Mouse (Mus musculus): ENCODE measurements around the gene Rpp25. TPM values are rescaled to one million over a fixed set of nuclear protein-coding genes. Genes with fewer than 3 reads are reported as not detected.

Gene Rpp25
- polyA plus RNA-seq, 1 experiment from 2014 or later = 0.55 TPM

- no peak for DNase-seq (ENCODE audit: low spot score)
- H3K36me3 ChIP-seq = peaks cover 54% of the 10 kb centered on the region
- no peaks in the 10 kb centered on the region for H3K27me3 ChIP-seq (ENCODE audit: low read depth, poor library complexity, severe bottlenecking)
- no peak overlapping the region for H3K27ac ChIP-seq
- H3K9me3 ChIP-seq (replicated peaks) = no peaks in the 10 kb centered on the region
- WGBS = 91% methylated on average over 11 of the region's 11 CpGs
- H3K4me3 ChIP-seq = no peak overlapping the region
- peaks cover 12% of the 10 kb centered on the region for H3K4me1 ChIP-seq
These were observed 46.5 kb downstream of the Rpp25 start for GRCm38 (mm10) chr9:57550126-57550862.

GRCm38 (mm10) chr9:57552139-57552887 is 48.5 kb downstream of the Rpp25 start, which contains the start of gene Mpi:
Mpi (minus strand) TSS chr9:57552763.
- H3K27ac ChIP-seq = peak within 1 kb of the TSS; percentile 73
- peak within 1 kb of the TSS; percentile 61 for H3K4me3 ChIP-seq
- peaks cover 12% of the 10 kb centered on the region for H3K4me1 ChIP-seq
- WGBS = under 1% methylated on average over 28 of the region's 28 CpGs
- no peaks in the 10 kb centered on the region for H3K9me3 ChIP-seq (replicated peaks)
- peaks cover 34% of the 10 kb centered on the region for H3K36me3 ChIP-seq
- H3K27me3 ChIP-seq (ENCODE audit: low read depth, poor library complexity, severe bottlenecking) = no peaks in the 10 kb centered on the region
- peak; percentile 74 for DNase-seq (ENCODE audit: low spot score)

- DNase-seq (ENCODE audit: low spot score) = no peak
- WGBS = 75% methylated on average over 11 of the region's 11 CpGs
- peaks cover 26% of the 10 kb centered on the region for H3K36me3 ChIP-seq
- no peaks in the 10 kb centered on the region for H3K27me3 ChIP-seq (ENCODE audit: low read depth, poor library complexity, severe bottlenecking)
- no peaks in the 10 kb centered on the region for H3K9me3 ChIP-seq (replicated peaks)
- no peak overlapping the region for H3K4me3 ChIP-seq
- H3K27ac ChIP-seq = 0 out of 2 replicates have a peak overlapping the region, but pooled peaks have one; percentile 73
- peaks cover 12% of the 10 kb centered on the region for H3K4me1 ChIP-seq
These were observed 49.3 kb downstream of the Rpp25 start for GRCm38 (mm10) chr9:57553119-57553518.

GRCm38 (mm10) chr9:57554753-57555152 is 50.9 kb downstream of the Rpp25 start:
- H3K27ac ChIP-seq = no peak overlapping the region
- 53% methylated on average over 3 of the region's 3 CpGs for WGBS
- no peak for DNase-seq (ENCODE audit: low spot score)
- H3K36me3 ChIP-seq = peaks cover 9% of the 10 kb centered on the region
- no peak overlapping the region for H3K4me3 ChIP-seq
- H3K9me3 ChIP-seq (replicated peaks) = no peaks in the 10 kb centered on the region
- H3K27me3 ChIP-seq (ENCODE audit: low read depth, poor library complexity, severe bottlenecking) = no peaks in the 10 kb centered on the region
- peaks cover 12% of the 10 kb centered on the region for H3K4me1 ChIP-seq

Other genes with a start within 250 kb of the Rpp25 start
- 17.7 and 19.2 TPM in 2 replicates for gene 1700017B05Rik, start 241.4 kb upstream of the Rpp25 start, polyA plus RNA-seq (2016; fragmentation: Nextera tagmentation; extraction: Ambion mirVana)
- gene Ppcdc, start 63.9 kb upstream of the Rpp25 start, polyA plus RNA-seq (2016; fragmentation: Nextera tagmentation; extraction: Ambion mirVana) = 22.4 and 28.5 TPM in 2 replicates
- 4.3 and 4.5 TPM in 2 replicates for gene Scamp5, start 36.0 kb upstream of the Rpp25 start, polyA plus RNA-seq (2016; fragmentation: Nextera tagmentation; extraction: Ambion mirVana)
- gene Cox5a, start 17.2 kb downstream of the Rpp25 start, polyA plus RNA-seq (2016; fragmentation: Nextera tagmentation; extraction: Ambion mirVana) = 635 and 703 TPM in 2 replicates
- 17.7 and 18.3 TPM in 2 replicates for gene Fam219b, start 33.5 kb downstream of the Rpp25 start, polyA plus RNA-seq (2016; fragmentation: Nextera tagmentation; extraction: Ambion mirVana)
- 60.0 and 61.3 TPM in 2 replicates for gene Mpi, start 48.7 kb downstream of the Rpp25 start, polyA plus RNA-seq (2016; fragmentation: Nextera tagmentation; extraction: Ambion mirVana)
- 37.4 and 41.9 TPM in 2 replicates for gene Scamp2, start 56.9 kb downstream of the Rpp25 start, polyA plus RNA-seq (2016; fragmentation: Nextera tagmentation; extraction: Ambion mirVana)
- gene Ulk3, start 85.4 kb downstream of the Rpp25 start, polyA plus RNA-seq (2016; fragmentation: Nextera tagmentation; extraction: Ambion mirVana) = 10.1 and 12.0 TPM in 2 replicates
- gene Cplx3, start 102.3 kb downstream of the Rpp25 start, polyA plus RNA-seq (2016; fragmentation: Nextera tagmentation; extraction: Ambion mirVana) = not detected in 2 replicates
- gene Lman1l, start 116.7 kb downstream of the Rpp25 start, polyA plus RNA-seq (2016; fragmentation: Nextera tagmentation; extraction: Ambion mirVana) = not detected in 2 replicates
- 33.2 and 40.1 TPM in 2 replicates for gene Csk, start 149.6 kb downstream of the Rpp25 start, polyA plus RNA-seq (2016; fragmentation: Nextera tagmentation; extraction: Ambion mirVana)
- gene Cyp1a2, start 179.7 kb downstream of the Rpp25 start, polyA plus RNA-seq (2016; fragmentation: Nextera tagmentation; extraction: Ambion mirVana) = not detected in 2 replicates
- 0.11 TPM in 1 of 2 replicates, not detected in the other for gene Cyp1a1, start 183.9 kb downstream of the Rpp25 start, polyA plus RNA-seq (2016; fragmentation: Nextera tagmentation; extraction: Ambion mirVana)
- gene Edc3, start 204.5 kb downstream of the Rpp25 start, polyA plus RNA-seq (2016; fragmentation: Nextera tagmentation; extraction: Ambion mirVana) = 47.1 and 49.2 TPM in 2 replicates